Mouse (Mus musculus): ENCODE data around the gene Pik3c2b.
"Not testable (repeated sequence)": the region's sequence is repeated elsewhere in the genome, so short reads cannot be mapped to it uniquely, and the experiment has no call there.

Pik3c2b gene

GRCm38 (mm10) chr1:133045011-133045860 lies at the start of gene Pik3c2b:
Gene Pik3c2b, plus strand, starts transcription at chr1:133045667.
- no peak for DNase-seq

- no peak for DNase-seq
These were observed 45.1 kb upstream of the Pik3c2b start for GRCm38 (mm10) chr1:133000347-133000746.

GRCm38 (mm10) chr1:133006571-133006970 lies 38.9 kb upstream of the Pik3c2b start:
- DNase-seq: no peak

GRCm38 (mm10) chr1:133011955-133012841 lies 33.3 kb upstream of the Pik3c2b start:
- no peak for DNase-seq

- no peak for DNase-seq
These were observed 32.1 kb upstream of the Pik3c2b start for GRCm38 (mm10) chr1:133013331-133013730.

GRCm38 (mm10) chr1:133014196-133014595 lies 31.3 kb upstream of the Pik3c2b start:
- no peak for DNase-seq

GRCm38 (mm10) chr1:133016775-133017428 lies 28.6 kb upstream of the Pik3c2b start:
- no peak for DNase-seq

- no peak for DNase-seq
These were observed 26.9 kb upstream of the Pik3c2b start for GRCm38 (mm10) chr1:133018580-133018979.

GRCm38 (mm10) chr1:133019312-133019711 lies 26.2 kb upstream of the Pik3c2b start:
- no peak for DNase-seq

GRCm38 (mm10) chr1:133020137-133020894 lies 25.2 kb upstream of the Pik3c2b start:
- DNase-seq: no peak

GRCm38 (mm10) chr1:133021391-133021790 lies 24.1 kb upstream of the Pik3c2b start:
- DNase-seq: no peak

GRCm38 (mm10) chr1:133021971-133022370 lies 23.5 kb upstream of the Pik3c2b start:
- not testable (repeated sequence) for DNase-seq

GRCm38 (mm10) chr1:133023723-133024122 lies 21.7 kb upstream of the Pik3c2b start:
- not testable (repeated sequence) for DNase-seq

- no peak for DNase-seq
These were observed 21.0 kb upstream of the Pik3c2b start for GRCm38 (mm10) chr1:133024426-133024825.

GRCm38 (mm10) chr1:133025051-133025795 lies 20.2 kb upstream of the Pik3c2b start:
- DNase-seq: peak; percentile 83

- DNase-seq: not testable (repeated sequence)
These were observed 19.7 kb upstream of the Pik3c2b start for GRCm38 (mm10) chr1:133025796-133026190.

- DNase-seq: no peak
These were observed 18.3 kb upstream of the Pik3c2b start for GRCm38 (mm10) chr1:133027126-133027525.

GRCm38 (mm10) chr1:133027980-133028379 lies 17.5 kb upstream of the Pik3c2b start:
- DNase-seq: no peak

GRCm38 (mm10) chr1:133029744-133030143 lies 15.7 kb upstream of the Pik3c2b start:
- DNase-seq: no peak

- DNase-seq: no peak
These were observed 15.0 kb upstream of the Pik3c2b start, which contains the start of gene Mdm4 for GRCm38 (mm10) chr1:133030461-133030860. Gene Mdm4, minus strand, starts transcription at chr1:133030561.

GRCm38 (mm10) chr1:133032981-133033315 lies 12.5 kb upstream of the Pik3c2b start:
- no peak for DNase-seq
